Mouse (Mus musculus) stomach, postnatal 0 days (tissue): ENCODE data around the gene Clec12b.

Source experiments
- CTCF ChIP-seq: IDR thresholded peaks from 2 replicates; pipeline ENCODE4 v1.5.1; 2016; ENCODE audit warnings: antibody characterized with exemption, low read depth, mild to moderate bottlenecking, moderate library complexity
- EP300 ChIP-seq: optimal IDR thresholded peaks from 2 replicates; pipeline ENCODE3; 2016; ENCODE audit warnings: antibody characterized with exemption

DNA sequence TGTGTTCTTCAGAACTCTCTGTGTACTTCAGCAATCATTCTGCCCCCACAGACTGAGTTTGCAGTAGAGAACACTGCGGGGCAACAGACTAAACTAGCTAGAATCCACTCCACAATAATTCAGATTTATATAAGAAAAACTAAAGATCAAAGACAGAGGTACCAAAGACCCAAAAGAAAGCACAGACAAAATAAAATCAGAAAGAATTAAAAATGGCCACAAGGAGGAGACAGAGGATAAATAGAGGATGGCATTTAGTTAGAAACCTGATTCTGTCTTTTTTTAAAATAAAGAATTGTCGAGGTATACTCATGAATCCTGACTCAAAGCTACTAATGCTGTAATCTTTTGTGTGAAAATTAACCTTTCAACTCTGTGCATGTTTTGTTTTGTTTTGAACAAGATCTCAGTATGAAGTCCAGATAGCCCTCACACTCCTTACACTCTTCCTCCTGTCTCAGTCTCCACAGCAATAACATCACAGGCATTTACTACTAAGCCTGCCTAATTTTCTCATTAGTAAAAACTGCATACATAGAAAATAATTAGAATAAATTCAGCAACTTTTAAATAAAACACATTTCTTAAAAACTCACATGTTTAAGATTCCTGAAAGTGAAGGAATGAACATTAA lies 7.5 kb upstream of the Clec12b start:
- TF ChIP-seq CTCF (peak; percentile 82), EP300 (no peak)
